Mouse (Mus musculus) limb, embryonic 14.5 days (tissue): ENCODE measurements around the gene Epb42. TPM values are rescaled to one million over a fixed set of nuclear protein-coding genes. Genes with fewer than 3 reads are reported as not detected.

ENCODE experiments used
- ATAC-seq: fragments of 200-750 bp; cut with Nextera tagmentation; 2 replicates; pipeline ENCODE4 v1.8.0; 2017; ENCODE audit warnings: low read depth, moderate number of reproducible peaks, moderate TSS enrichment; ENCODE audit not compliant: low FRiP score
- DNase-seq: peaks from one replicate; pipeline ENCODE4 v3.0.0-alpha.2; 2015; ENCODE audit warnings: low spot score
- H3K27ac ChIP-seq: fragments of 300-500 bp; sonication (generic); replicated peaks from 2 replicates; pipeline ENCODE4 v1.5.1; 2014; ENCODE audit warnings: low read depth, mild to moderate bottlenecking, low read length, moderate library complexity, mixed read lengths
- H3K27me3 ChIP-seq: fragments of 300-500 bp; sonication (generic); 2 replicates; pipeline ENCODE4 v1.6.1; 2014; ENCODE audit warnings: low read length, mixed read lengths; ENCODE audit not compliant: control insufficient read depth, insufficient read depth
- H3K36me3 ChIP-seq: fragments of 300-500 bp; sonication (generic); 2 replicates; pipeline ENCODE4 v1.6.1; 2014; ENCODE audit warnings: mild to moderate bottlenecking, low read length, moderate library complexity, mixed read lengths; ENCODE audit not compliant: control insufficient read depth, insufficient read depth
- H3K4me1 ChIP-seq: fragments of 300-500 bp; sonication (generic); 2 replicates; pipeline ENCODE4 v1.6.1; 2014; ENCODE audit warnings: antibody characterized with exemption, low read length, mixed read lengths; ENCODE audit not compliant: control insufficient read depth, insufficient read depth
- H3K4me2 ChIP-seq: fragments of 300-500 bp; sonication (generic); replicated peaks from 2 replicates; pipeline ENCODE4 v1.6.1; 2014; ENCODE audit warnings: low read depth, mild to moderate bottlenecking, low read length, moderate library complexity; ENCODE audit not compliant: severe bottlenecking
- H3K4me3 ChIP-seq: fragments of 300-500 bp; sonication (generic); replicated peaks from 2 replicates; pipeline ENCODE4 v1.5.1; 2014; ENCODE audit warnings: low read length
- H3K9ac ChIP-seq: fragments of 300-500 bp; sonication (generic); 2 replicates; pipeline ENCODE4 v1.6.1; 2014; ENCODE audit warnings: mild to moderate bottlenecking, low read depth, low read length, moderate library complexity; ENCODE audit not compliant: severe bottlenecking
- H3K9me3 ChIP-seq: fragments of 300-500 bp; sonication (generic); 2 replicates; pipeline ENCODE4 v1.6.1; 2016; ENCODE audit warnings: low read length; ENCODE audit not compliant: control insufficient read depth
- POLR2A ChIP-seq: fragments of 200-500 bp; IDR thresholded peaks from 2 replicates; pipeline ENCODE4 v1.8.0; 2012; ENCODE audit warnings: inconsistent platforms, mild to moderate bottlenecking, moderate library complexity, borderline replicate concordance; ENCODE audit not compliant: insufficient read depth, insufficient read length; ENCODE audit errors: extremely low read depth
- WGBS: fragments of 180-500 bp; shearing (Covaris S2); extraction: QIAGEN DNeasy Blood & Tissue Kit; methylation state at CpG from one replicate; pipeline ENCODE4 v1.1.7; 2014; 5-methylcytosine and 5-hydroxymethylcytosine counted together
- polyA plus RNA-seq, 2 experiments: library from polyadenylated mRNA; depleted of rRNA in 1 of 2; stranded (reverse) in 1 of 2; unstranded in 1 of 2; fragments of >200 nt; fragmentation: Nextera tagmentation in 1 of 2; extraction: Ambion mirVana in 1 of 2; gene quantifications; 2 replicates each; pipeline versions ENCODE4 v1.2.1 to v1.2.3; 2012 to 2014

The Epb42 gene
- polyA plus RNA-seq, 2 experiments = 0.38 to 0.98 TPM

DNA sequence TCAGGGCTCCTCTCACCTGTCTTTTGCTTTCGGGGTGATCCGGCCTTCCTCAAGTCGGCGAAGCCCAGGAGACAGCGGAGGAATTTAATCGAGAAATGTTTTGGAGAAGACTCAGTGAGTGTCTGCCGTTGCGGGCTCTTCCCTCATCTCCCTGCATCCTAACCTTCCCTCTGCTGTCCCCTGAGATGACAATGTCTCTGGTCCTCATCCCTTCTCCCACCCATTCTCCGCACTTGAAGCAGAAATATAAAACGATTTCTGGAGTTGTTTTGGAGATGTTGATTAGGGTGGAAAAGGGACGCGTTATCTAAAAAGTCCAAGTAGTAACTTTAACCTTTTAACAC, 28.2 kb downstream of the Epb42 start:
- Histone ChIP-seq H3K27ac (no peak overlapping the region), H3K4me2 (peak overlapping the region; percentile 88), H3K36me3 (peaks cover 16% of the 10 kb centered on the region), H3K27me3 (no peaks in the 10 kb centered on the region), H3K9ac (peak overlapping the region; percentile 67), H3K4me1 (peaks cover 7% of the 10 kb centered on the region), H3K9me3 (no peaks in the 10 kb centered on the region), H3K4me3 (peak overlapping the region; percentile 67)
- DNase-seq (no peak), ATAC-seq (no peak)
- TF ChIP-seq POLR2A = no peak
- 1% methylated on average over 12 of the region's 12 CpGs for WGBS

DNA sequence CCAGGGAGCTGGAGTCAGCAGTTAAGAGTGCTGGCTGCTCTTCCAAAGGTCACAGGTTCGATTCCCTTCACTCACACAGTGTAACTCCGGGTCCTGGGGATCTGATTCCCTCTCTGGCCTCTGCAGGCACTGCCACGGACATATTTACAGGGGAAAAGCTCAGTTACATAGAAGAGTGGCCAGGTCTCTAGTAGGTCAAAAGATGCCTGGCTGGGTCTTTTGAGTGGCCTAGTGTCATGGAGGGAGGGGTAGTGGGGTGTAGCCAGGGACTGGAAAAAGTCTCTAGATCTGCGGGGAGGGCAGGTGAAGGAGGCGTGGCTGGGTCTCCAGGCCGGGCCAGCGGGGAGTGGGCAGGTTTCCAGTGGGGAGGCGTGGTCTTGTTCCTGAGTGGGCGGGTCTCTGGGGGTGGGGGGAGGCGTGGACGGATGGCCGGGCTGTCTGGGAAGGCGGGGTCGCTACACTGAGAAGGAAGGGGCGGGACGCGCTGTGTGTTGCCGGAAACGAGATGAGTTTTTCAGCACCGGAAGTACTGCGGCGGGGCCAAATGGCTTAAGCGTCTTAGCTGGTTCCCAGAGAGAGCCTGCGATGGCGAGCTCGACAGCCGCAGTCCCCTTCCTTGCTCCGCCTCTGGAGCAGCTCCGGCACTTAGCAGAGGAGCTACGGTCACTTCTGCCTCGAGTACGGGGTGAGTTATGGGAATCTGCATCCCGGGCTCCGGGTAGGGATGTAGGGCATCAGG, 28.8 kb downstream of the Epb42 start, which contains the start of gene Ccndbp1:
Ccndbp1 (plus strand) TSS at position 479 of the 739 bp plus-strand sequence.
- 4% methylated on average over 28 of the region's 34 CpGs for WGBS

DNA sequence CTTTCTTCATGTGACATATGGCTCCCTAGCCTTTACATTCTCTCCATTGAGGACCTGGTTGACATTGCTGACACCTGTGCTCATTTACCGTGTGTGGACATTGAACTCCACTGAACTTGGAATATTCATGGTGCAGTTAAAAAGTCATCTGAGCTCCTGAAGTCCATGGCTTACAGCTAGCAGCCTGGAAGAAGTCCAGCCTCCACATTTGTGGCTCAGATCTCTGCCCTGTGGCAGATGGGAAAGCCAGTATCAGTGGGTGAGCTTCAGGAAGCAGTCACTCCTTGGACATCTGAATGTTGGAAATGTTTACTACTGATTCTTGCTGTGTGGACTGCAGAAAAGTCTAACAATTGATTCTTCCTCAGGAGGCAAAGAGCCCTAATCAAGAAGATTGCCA, 29.9 kb downstream of the Epb42 start:
- peaks cover 7% of the 10 kb centered on the region for H3K4me1 ChIP-seq
- no peak overlapping the region for H3K4me3 ChIP-seq
- 74% methylated on average over 1 of the region's 1 CpGs for WGBS
- DNase-seq = no peak
- H3K27me3 ChIP-seq = no peaks in the 10 kb centered on the region
- no peak for TF ChIP-seq POLR2A
- no peaks in the 10 kb centered on the region for H3K9me3 ChIP-seq
- no peak for ATAC-seq
- no peak overlapping the region for H3K4me2 ChIP-seq
- peaks cover 2% of the 10 kb centered on the region; the same call in 1 of the 2 replicates for H3K36me3 ChIP-seq
- no peak overlapping the region for H3K9ac ChIP-seq
- H3K27ac ChIP-seq = no peak overlapping the region

More for the DNA sequence above, 28.8 kb downstream of the Epb42 start, which contains the start of gene Ccndbp1:
- peak within 1 kb of the TSS; percentile 67 for H3K4me3 ChIP-seq
- H3K27me3 ChIP-seq = no peaks in the 10 kb centered on the region
- ATAC-seq (peak; percentile 99), DNase-seq (peak; percentile 93)
- peak; percentile 46; the same call in 1 of the 2 replicates for TF ChIP-seq POLR2A
- 0 out of 2 replicates have a peak within 1 kb of the TSS, but pooled peaks have one; percentile 26 for H3K27ac ChIP-seq
- peaks cover 13% of the 10 kb centered on the region for H3K36me3 ChIP-seq
- no peaks in the 10 kb centered on the region for H3K9me3 ChIP-seq
- peak within 1 kb of the TSS; percentile 67 for H3K9ac ChIP-seq
- H3K4me2 ChIP-seq = peak within 1 kb of the TSS; percentile 88
- H3K4me1 ChIP-seq = peaks cover 7% of the 10 kb centered on the region

DNA sequence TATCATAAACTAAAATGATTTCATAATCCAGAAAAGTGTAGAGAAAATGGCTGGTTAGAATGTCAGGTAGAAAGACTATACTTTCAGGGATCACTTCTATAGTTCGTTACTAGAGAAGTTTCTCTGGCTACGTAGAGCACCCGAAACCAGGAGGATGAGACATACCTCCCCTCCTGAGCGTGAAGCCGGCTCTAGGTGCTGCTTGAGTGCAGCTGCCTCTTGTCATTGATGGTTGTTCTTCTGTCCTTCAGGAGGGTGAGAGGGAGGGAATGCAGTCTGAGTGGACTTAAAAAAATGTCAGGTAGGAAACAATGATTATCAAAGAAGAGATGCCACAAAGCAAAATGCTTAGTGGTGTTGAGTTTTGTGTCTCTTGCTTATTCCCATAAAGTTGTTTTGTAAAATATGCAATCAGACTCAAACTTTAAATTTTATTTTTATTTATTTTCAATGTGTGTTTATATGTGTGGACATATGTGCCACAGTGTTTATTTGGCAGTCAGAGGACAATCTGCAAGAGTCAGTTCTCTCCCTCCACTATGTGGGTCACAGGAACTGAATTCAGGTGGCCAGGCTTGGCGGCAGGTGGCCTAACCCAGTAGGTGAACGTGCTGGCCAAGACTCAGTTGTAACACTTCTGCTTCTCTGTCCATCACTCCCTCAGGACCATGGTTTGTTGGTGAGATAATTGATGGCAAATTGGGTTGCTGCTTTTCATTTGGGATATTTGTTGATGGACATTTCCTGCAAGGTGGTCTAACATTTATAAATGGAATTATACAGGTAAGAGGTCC, 32.7 kb downstream of the Epb42 start:
- 78% methylated on average over 7 of the region's 7 CpGs for WGBS
- no peak overlapping the region for H3K4me2 ChIP-seq
- no peak for DNase-seq
- peaks cover 5% of the 10 kb centered on the region for H3K4me1 ChIP-seq
- H3K9ac ChIP-seq = no peak overlapping the region
- TF ChIP-seq POLR2A = no peak
- H3K4me3 ChIP-seq = no peak overlapping the region
- no peaks in the 10 kb centered on the region for H3K9me3 ChIP-seq
- H3K27me3 ChIP-seq = no peaks in the 10 kb centered on the region
- no peak overlapping the region for H3K27ac ChIP-seq
- ATAC-seq = no peak
- no peaks in the 10 kb centered on the region for H3K36me3 ChIP-seq

DNA sequence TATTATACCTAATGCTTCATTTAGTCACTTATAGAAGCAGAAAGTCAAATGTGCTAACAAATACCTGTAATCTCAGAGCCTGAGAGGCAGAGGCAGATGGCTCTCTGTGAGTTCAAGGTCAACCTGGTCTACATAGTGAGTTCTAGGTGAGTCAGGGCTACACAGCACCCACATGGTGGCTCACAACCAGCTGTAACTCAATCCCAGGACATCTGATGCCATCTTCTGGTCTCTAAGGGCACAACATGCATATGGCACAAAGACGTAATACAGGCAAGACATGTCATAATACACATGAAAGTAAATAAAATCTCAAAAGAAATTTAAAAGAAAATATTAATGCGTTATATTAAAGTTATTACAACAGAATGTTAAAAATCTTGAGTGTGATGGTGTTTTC, 33.3 kb downstream of the Epb42 start:
- H3K4me3 ChIP-seq = no peak overlapping the region
- ATAC-seq = no peak

More for the DNA sequence above, 33.3 kb downstream of the Epb42 start:
- 72% methylated on average over 2 of the region's 2 CpGs for WGBS
- no peaks in the 10 kb centered on the region for H3K9me3 ChIP-seq
- no peak overlapping the region for H3K4me2 ChIP-seq
- no peaks in the 10 kb centered on the region for H3K36me3 ChIP-seq
- H3K27me3 ChIP-seq = no peaks in the 10 kb centered on the region
- no peak overlapping the region for H3K9ac ChIP-seq
- no peak overlapping the region for H3K27ac ChIP-seq
- DNase-seq = no peak
- no peak for TF ChIP-seq POLR2A
- H3K4me1 ChIP-seq = no peaks in the 10 kb centered on the region
